Mouse (Mus musculus) kidney, adult 2 months (tissue): Measurements from ENCODE around the gene Fez1. TPM values are rescaled to one million over a fixed set of nuclear protein-coding genes. Genes with fewer than 3 reads are reported as not detected.
A peak's percentile ranks its signal among the peaks of the same experiment; 100 is the strongest.

Experiments
- DNase-seq: peaks from one replicate; pipeline ENCODE4 v3.0.0; 2021
- H3K27ac ChIP-seq: fragments of 200-500 bp; 2 replicates; pipeline ENCODE4 v1.5.1; 2012; ENCODE audit warnings: low read depth, low read length, control low read depth, inconsistent platforms; ENCODE audit not compliant: insufficient read depth
- H3K27me3 ChIP-seq: fragments of 200-500 bp; replicated peaks from 2 replicates; pipeline ENCODE4 v1.6.1; 2012; ENCODE audit warnings: mild to moderate bottlenecking, moderate library complexity, low read length, inconsistent platforms; ENCODE audit not compliant: control insufficient read depth, insufficient read depth
- H3K36me3 ChIP-seq: fragments of 200-500 bp; 2 replicates; pipeline ENCODE4 v1.6.1; 2012; ENCODE audit warnings: mild to moderate bottlenecking, moderate library complexity, low read length, inconsistent platforms; ENCODE audit not compliant: control insufficient read depth, insufficient read depth
- H3K4me1 ChIP-seq: fragments of 200-500 bp; 2 replicates; pipeline ENCODE4 v1.6.1; 2011; ENCODE audit warnings: low read length; ENCODE audit not compliant: control insufficient read depth, insufficient read depth
- H3K4me3 ChIP-seq: fragments of 200-500 bp; 2 replicates; pipeline ENCODE4 v1.5.1; 2011; ENCODE audit warnings: mild to moderate bottlenecking, low read depth, low read length, control low read depth; ENCODE audit not compliant: insufficient read depth
- CTCF ChIP-seq: fragments of 200-500 bp; conservative IDR thresholded peaks from 2 replicates; pipeline ENCODE4 v1.5.1; 2011; ENCODE audit warnings: low read depth, mild to moderate bottlenecking, control low read depth, low read length, moderate library complexity, mixed read lengths; ENCODE audit not compliant: insufficient read depth, insufficient read length
- POLR2A ChIP-seq: fragments of 200-500 bp; IDR thresholded peaks from one replicate; pipeline ENCODE4 v1.6.1; 2011; ENCODE audit warnings: low read depth, low read length, control low read depth
- WGBS: fragments of 180-500 bp; shearing (Covaris S2); methylation state at CpG from one replicate; pipeline ENCODE4 v1.1.7; 2018; 5-methylcytosine and 5-hydroxymethylcytosine counted together
- polyA plus RNA-seq: library from polyadenylated mRNA; depleted of rRNA; stranded (reverse); fragments of >200 nt; gene quantifications from 2 replicates; pipeline ENCODE4 v1.2.3, GENCODE M21; 2012

The Fez1 gene
- polyA plus RNA-seq, 1 experiment, result 0.33 TPM

GRCm38 (mm10) chr9:36893413-36893990 lies 71.8 kb downstream of the Fez1 start:
- TF ChIP-seq POLR2A (no peak), CTCF (no peak)
- WGBS, result 85% methylated on average over 6 of the region's 6 CpGs
- H3K4me1 ChIP-seq, result no peaks in the 10 kb centered on the region
- H3K36me3 ChIP-seq, result no peaks in the 10 kb centered on the region
- H3K27ac ChIP-seq, result no peak overlapping the region
- no peaks in the 10 kb centered on the region for H3K27me3 ChIP-seq
- H3K4me3 ChIP-seq, result no peak overlapping the region
- no peak for DNase-seq

DNA sequence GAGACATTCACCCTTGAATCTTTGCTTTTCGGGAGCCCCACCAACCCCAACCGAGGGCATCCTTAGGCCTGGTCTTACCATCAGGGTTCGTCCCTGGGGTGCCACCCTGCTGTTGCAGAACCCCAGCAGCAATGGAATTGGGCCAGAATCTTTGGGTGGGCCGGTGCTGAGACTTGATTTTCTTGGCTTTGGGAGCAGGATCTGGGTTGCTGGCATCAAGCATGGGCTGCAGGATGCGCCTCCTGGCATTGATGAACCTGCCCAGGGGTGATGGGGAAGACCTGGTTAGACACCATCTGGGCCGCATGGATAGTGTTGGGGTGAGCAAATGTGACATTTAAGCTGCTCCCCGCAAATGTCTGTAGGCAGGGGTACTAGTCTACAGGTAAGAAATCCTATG lies 72.6 kb downstream of the Fez1 start:
- H3K4me3 ChIP-seq, result no peak overlapping the region
- no peak for DNase-seq
- no peak for TF ChIP-seq CTCF
- TF ChIP-seq POLR2A, result no peak
- H3K27me3 ChIP-seq, result no peaks in the 10 kb centered on the region
- WGBS, result 88% methylated on average over 7 of the region's 7 CpGs
- no peaks in the 10 kb centered on the region for H3K36me3 ChIP-seq
- H3K27ac ChIP-seq, result no peak overlapping the region
- H3K4me1 ChIP-seq, result no peaks in the 10 kb centered on the region

- Histone ChIP-seq H3K4me3 (no peak overlapping the region), H3K27ac (no peak overlapping the region), H3K36me3 (no peaks in the 10 kb centered on the region), H3K4me1 (no peaks in the 10 kb centered on the region), H3K27me3 (no peaks in the 10 kb centered on the region)
- WGBS, result 89% methylated on average over 8 of the region's 8 CpGs
- TF ChIP-seq POLR2A (no peak), CTCF (peak; percentile 58)
- DNase-seq, result peak; percentile 24
Measured at GRCm38 (mm10) chr9:36895009-36895693, 73.5 kb downstream of the Fez1 start.

DNA sequence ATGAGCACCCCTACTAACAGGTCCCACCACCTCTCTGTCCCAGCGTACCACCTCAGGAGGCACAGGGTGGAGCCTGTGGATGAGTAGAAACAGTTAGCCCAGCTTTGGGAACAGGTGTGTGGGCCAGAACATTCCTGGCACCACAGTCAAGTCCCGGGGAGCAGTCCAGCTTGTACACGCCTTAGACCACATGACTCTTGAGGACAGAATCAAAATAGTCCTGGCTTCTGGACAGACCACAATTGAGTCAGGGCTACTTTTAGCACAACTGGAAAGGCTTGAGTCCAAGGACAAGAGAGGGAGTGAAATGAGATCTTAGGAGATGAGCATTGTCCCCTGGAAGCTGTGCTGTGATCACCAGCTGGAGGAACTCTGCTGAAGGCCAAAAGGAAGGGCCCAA lies 76.9 kb downstream of the Fez1 start:
- H3K4me3 ChIP-seq, result no peak overlapping the region
- H3K36me3 ChIP-seq, result no peaks in the 10 kb centered on the region
- H3K27me3 ChIP-seq, result no peaks in the 10 kb centered on the region
- H3K27ac ChIP-seq, result no peak overlapping the region
- no peak for TF ChIP-seq POLR2A
- TF ChIP-seq CTCF, result no peak
- WGBS, result 88% methylated on average over 3 of the region's 3 CpGs
- H3K4me1 ChIP-seq, result no peaks in the 10 kb centered on the region
- DNase-seq, result no peak

- no peak for TF ChIP-seq CTCF
- TF ChIP-seq POLR2A, result no peak
- no peaks in the 10 kb centered on the region for H3K4me1 ChIP-seq
- 92% methylated on average over 4 of the region's 4 CpGs for WGBS
Measured at GRCm38 (mm10) chr9:36900464-36900863, 78.8 kb downstream of the Fez1 start.

DNA sequence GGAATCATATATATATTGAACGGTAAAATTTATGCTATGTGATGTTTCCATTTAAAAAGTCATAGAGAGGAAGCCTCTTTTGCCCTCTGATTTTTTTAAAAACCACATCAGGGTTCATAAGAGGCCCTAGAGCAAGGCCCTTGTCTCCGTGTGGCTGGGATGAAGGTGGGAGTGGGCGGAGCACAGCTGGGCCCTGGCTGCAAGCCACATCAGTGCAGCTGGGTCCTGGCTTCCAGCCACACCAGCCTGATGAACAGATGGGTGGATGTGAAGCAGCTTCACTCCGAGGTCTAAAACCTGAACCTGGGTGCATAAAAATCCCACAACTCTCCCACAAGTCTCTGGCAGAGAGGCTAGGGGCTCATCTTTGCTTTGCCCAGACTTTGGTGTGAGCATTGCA lies 83.8 kb downstream of the Fez1 start:
- Histone ChIP-seq H3K27me3 (no peaks in the 10 kb centered on the region), H3K4me1 (no peaks in the 10 kb centered on the region), H3K4me3 (no peak overlapping the region), H3K36me3 (no peaks in the 10 kb centered on the region), H3K27ac (no peak overlapping the region)
- WGBS, result 58% methylated on average over 4 of the region's 4 CpGs
- no peak for DNase-seq
- no peak for TF ChIP-seq POLR2A
- TF ChIP-seq CTCF, result no peak

More at GRCm38 (mm10) chr9:36900464-36900863, 78.8 kb downstream of the Fez1 start:
- Histone ChIP-seq H3K4me3 (no peak overlapping the region), H3K27ac (no peak overlapping the region), H3K36me3 (no peaks in the 10 kb centered on the region), H3K27me3 (no peaks in the 10 kb centered on the region)
- DNase-seq, result no peak

- TF ChIP-seq CTCF (peak; percentile 83), POLR2A (no peak)
- 5% methylated on average over 6 of the region's 6 CpGs for WGBS
- Histone ChIP-seq H3K27ac (no peak overlapping the region), H3K4me3 (no peak overlapping the region), H3K27me3 (no peaks in the 10 kb centered on the region; the same call in 1 of the 2 replicates), H3K36me3 (no peaks in the 10 kb centered on the region), H3K4me1 (no peaks in the 10 kb centered on the region)
- DNase-seq, result peak; percentile 67
Measured at GRCm38 (mm10) chr9:36916362-36916761, 94.7 kb downstream of the Fez1 start.
